Mouse (Mus musculus) heart, postnatal 0 days (tissue): Measurements from ENCODE around the gene Imp4. TPM values are rescaled to one million over a fixed set of nuclear protein-coding genes. Genes with fewer than 3 reads are reported as not detected.
A peak's percentile ranks its signal among the peaks of the same experiment; 100 is the strongest.

ENCODE experiments used
- ATAC-seq: fragments of 200-750 bp; cut with Nextera tagmentation; 2 replicates; pipeline ENCODE4 v1.8.0; 2017; ENCODE audit warnings: low read depth, moderate number of reproducible peaks, moderate library complexity; ENCODE audit not compliant: insufficient read depth
- DNase-seq: peaks from one replicate; pipeline ENCODE4 v3.0.0-alpha.2; 2016; ENCODE audit warnings: low spot score
- H3K27ac ChIP-seq: fragments of 300-500 bp; sonication (generic); 2 replicates; pipeline ENCODE4 v1.5.1; 2014; ENCODE audit warnings: low read depth, mild to moderate bottlenecking
- H3K27me3 ChIP-seq: fragments of 300-500 bp; sonication (generic); 2 replicates; pipeline ENCODE4 v1.6.1; 2014; ENCODE audit warnings: low read length, mixed read lengths; ENCODE audit not compliant: control insufficient read depth, insufficient read depth
- H3K36me3 ChIP-seq: fragments of 300-500 bp; sonication (generic); replicated peaks from 2 replicates; pipeline ENCODE4 v1.6.1; 2014; ENCODE audit warnings: low read length, mixed read lengths; ENCODE audit not compliant: control insufficient read depth, insufficient read depth
- H3K4me1 ChIP-seq: fragments of 300-500 bp; sonication (generic); 2 replicates; pipeline ENCODE4 v1.6.1; 2014; ENCODE audit warnings: antibody characterized with exemption; ENCODE audit not compliant: control insufficient read depth, insufficient read depth
- H3K4me2 ChIP-seq: fragments of 300-500 bp; sonication (generic); 2 replicates; pipeline ENCODE4 v1.6.1; 2014; ENCODE audit warnings: low read depth, mild to moderate bottlenecking, low read length, moderate library complexity
- H3K4me3 ChIP-seq: fragments of 300-500 bp; sonication (generic); 2 replicates; pipeline ENCODE4 v1.5.1; 2014; ENCODE audit warnings: low read depth, low read length
- H3K9ac ChIP-seq: fragments of 300-500 bp; sonication (generic); replicated peaks from 2 replicates; pipeline ENCODE4 v1.6.1; 2014; ENCODE audit warnings: low read depth, low read length, mixed read lengths
- H3K9me3 ChIP-seq: fragments of 300-500 bp; sonication (generic); replicated peaks from 2 replicates; pipeline ENCODE4 v1.6.1; 2016; ENCODE audit warnings: low read length; ENCODE audit not compliant: control insufficient read depth
- CTCF ChIP-seq: IDR thresholded peaks from 2 replicates; pipeline ENCODE4 v1.5.1; 2016; ENCODE audit warnings: antibody characterized with exemption, control low read depth, low read depth
- EP300 ChIP-seq: IDR thresholded peaks from 2 replicates; pipeline ENCODE4 v1.6.1; 2016; ENCODE audit warnings: antibody characterized with exemption, low read depth
- WGBS: fragments of 180-500 bp; shearing (Covaris S2); extraction: QIAGEN DNeasy Blood & Tissue Kit; methylation state at CpG from one replicate; pipeline ENCODE4 v1.1.7; 2014; 5-methylcytosine and 5-hydroxymethylcytosine counted together
- polyA plus RNA-seq: library from polyadenylated mRNA; unstranded; fragments of >200 nt; fragmentation: Nextera tagmentation; extraction: Ambion mirVana; gene quantifications from 2 replicates; pipeline ENCODE4 v1.2.1, GENCODE M21; 2015
- total RNA-seq: library from RNA; depleted of rRNA; stranded (reverse); fragments of >200 nt; gene quantifications from 2 replicates; pipeline ENCODE4 v1.2.3, GENCODE M21; 2014; ENCODE audit warnings: low replicate concordance

Gene Imp4
- total and polyA plus RNA-seq, 2 experiments from 2014 or later: 12.4 to 41.6 TPM

DNA sequence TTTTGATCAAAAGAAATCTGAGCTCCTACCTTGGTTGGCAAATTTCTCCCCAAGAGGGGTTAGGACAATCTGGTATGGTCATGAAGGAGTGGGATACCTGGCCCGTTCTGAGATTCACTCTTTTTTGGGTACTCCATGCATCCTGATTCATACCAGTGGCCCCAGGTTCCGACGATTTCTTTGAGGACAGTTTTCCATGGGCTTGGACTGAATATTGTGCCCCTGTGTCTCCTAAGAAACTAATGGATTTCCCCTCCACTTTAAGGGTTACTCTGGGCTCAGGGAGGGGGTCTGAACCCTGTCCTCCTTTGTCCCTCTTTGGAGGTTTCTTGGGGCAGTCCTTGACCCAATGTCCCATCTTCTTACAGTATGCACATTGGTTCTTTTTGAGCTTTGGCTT lies 8.7 kb upstream of the Imp4 start:
- ATAC-seq: no peak
- H3K9ac ChIP-seq: no peak overlapping the region
- H3K27me3 ChIP-seq: no peaks in the 10 kb centered on the region
- H3K27ac ChIP-seq: no peak overlapping the region
- H3K9me3 ChIP-seq: no peaks in the 10 kb centered on the region
- WGBS: 96% methylated on average over 3 of the region's 3 CpGs
- no peak overlapping the region for H3K4me3 ChIP-seq
- DNase-seq: no peak
- TF ChIP-seq CTCF: no peak
- TF ChIP-seq EP300: no peak
- peaks cover 6% of the 10 kb centered on the region for H3K4me1 ChIP-seq
- H3K4me2 ChIP-seq: no peak overlapping the region
- peaks cover 6% of the 10 kb centered on the region; the same call in 1 of the 2 replicates for H3K36me3 ChIP-seq

DNA sequence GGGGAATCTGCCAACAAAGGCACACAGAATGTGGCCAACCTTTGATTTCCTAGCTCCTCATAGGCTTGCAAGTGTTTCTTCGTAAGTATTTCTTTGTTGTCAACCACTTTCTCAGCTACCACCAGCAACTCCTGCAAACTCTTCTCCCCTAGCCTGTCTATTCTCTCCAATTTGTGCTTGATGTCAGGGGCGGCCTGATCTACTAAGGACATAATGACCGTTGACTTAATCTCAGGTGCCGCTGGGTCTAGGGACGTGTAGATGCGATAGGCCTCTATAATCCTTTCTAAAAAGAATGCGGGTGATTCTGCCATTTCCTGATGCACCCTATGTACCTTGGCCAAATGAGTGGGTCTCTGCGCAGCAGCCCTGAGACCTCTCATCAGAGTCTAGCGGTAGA lies 8.2 kb upstream of the Imp4 start:
- WGBS: 97% methylated on average over 9 of the region's 9 CpGs
- ATAC-seq: no peak
- Histone ChIP-seq H3K4me3 (no peak overlapping the region), H3K27me3 (no peaks in the 10 kb centered on the region), H3K4me2 (no peak overlapping the region), H3K9ac (no peak overlapping the region), H3K4me1 (peaks cover 6% of the 10 kb centered on the region), H3K9me3 (no peaks in the 10 kb centered on the region), H3K36me3 (peaks cover 6% of the 10 kb centered on the region; the same call in 1 of the 2 replicates), H3K27ac (no peak overlapping the region)
- no peak for DNase-seq
- TF ChIP-seq EP300 (no peak), CTCF (no peak)

GRCm38 (mm10) chr1:34432411-34432775 lies 7.3 kb upstream of the Imp4 start:
- Histone ChIP-seq H3K9ac (peak overlapping the region; percentile 53; the same call in 1 of the 2 replicates), H3K27ac (0 out of 2 replicates have a peak overlapping the region, but pooled peaks have one; percentile 77), H3K4me1 (peaks cover 6% of the 10 kb centered on the region), H3K4me3 (peak overlapping the region; percentile 54), H3K36me3 (peaks cover 6% of the 10 kb centered on the region; the same call in 1 of the 2 replicates), H3K9me3 (no peaks in the 10 kb centered on the region), H3K4me2 (peak overlapping the region; percentile 66), H3K27me3 (no peaks in the 10 kb centered on the region)
- no peak for DNase-seq
- no peak for ATAC-seq
- WGBS: 61% methylated on average over 13 of the region's 13 CpGs
- TF ChIP-seq CTCF (no peak), EP300 (no peak)

DNA sequence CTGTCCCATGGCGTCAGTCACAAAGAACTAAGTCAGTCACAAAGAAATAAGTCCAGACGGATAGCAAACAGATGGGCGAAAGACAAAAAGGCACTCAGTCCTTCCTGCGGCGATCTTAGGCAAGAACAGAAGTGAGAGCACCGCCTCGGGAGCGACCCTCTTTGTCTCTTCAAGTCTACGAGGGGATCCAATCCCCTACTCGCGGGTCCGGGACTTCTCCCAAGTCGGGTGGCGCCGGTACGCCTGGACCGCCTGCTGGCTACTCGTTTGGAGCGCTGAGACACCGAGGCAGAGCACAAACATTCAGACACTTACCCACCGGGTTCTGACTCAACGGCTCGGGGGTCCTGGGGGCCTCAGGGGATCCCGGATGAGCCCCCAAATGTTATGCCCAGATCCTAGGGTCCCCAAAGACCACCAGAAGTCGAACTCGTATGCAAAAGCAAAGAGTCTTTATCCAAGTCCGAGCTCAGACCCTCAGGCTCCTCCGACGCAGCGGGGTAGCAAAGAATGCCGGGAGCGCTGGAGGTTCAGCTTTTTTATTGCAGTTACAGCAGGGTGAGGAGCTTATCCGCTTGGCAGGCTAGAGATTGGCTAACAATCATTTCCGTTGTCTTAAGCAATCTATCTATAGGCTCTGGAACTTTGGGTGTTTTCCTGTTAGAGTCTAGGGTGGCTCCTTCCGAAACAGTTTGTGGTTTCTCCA lies 6.7 kb upstream of the Imp4 start:
- peaks cover 6% of the 10 kb centered on the region; the same call in 1 of the 2 replicates for H3K36me3 ChIP-seq
- 0 out of 2 replicates have a peak, but pooled peaks have one; percentile 12 for ATAC-seq

GRCm38 (mm10) chr1:34433891-34434521 lies 5.6 kb upstream of the Imp4 start:
- DNase-seq: peak; percentile 40
- Histone ChIP-seq H3K36me3 (peaks cover 6% of the 10 kb centered on the region; the same call in 1 of the 2 replicates), H3K4me2 (peak overlapping the region; percentile 66), H3K27ac (peak overlapping the region; percentile 77), H3K4me3 (peak overlapping the region; percentile 54), H3K4me1 (peaks cover 11% of the 10 kb centered on the region), H3K9ac (peak overlapping the region; percentile 45; the same call in 1 of the 2 replicates), H3K27me3 (no peaks in the 10 kb centered on the region), H3K9me3 (no peaks in the 10 kb centered on the region)
- ATAC-seq: no peak
- TF ChIP-seq EP300 (no peak), CTCF (no peak)
- WGBS: 11% methylated on average over 19 of the region's 19 CpGs

More for the DNA sequence above, 6.7 kb upstream of the Imp4 start:
- Histone ChIP-seq H3K9me3 (no peaks in the 10 kb centered on the region), H3K4me3 (peak overlapping the region; percentile 54), H3K9ac (peak overlapping the region; percentile 53), H3K4me2 (peak overlapping the region; percentile 66), H3K4me1 (peaks cover 6% of the 10 kb centered on the region), H3K27ac (peak overlapping the region; percentile 77), H3K27me3 (no peaks in the 10 kb centered on the region)
- 14% methylated on average over 35 of the region's 35 CpGs for WGBS
- DNase-seq: peak; percentile 65
- no peak for TF ChIP-seq EP300
